Mouse (Mus musculus): ENCODE measurements around the gene Khdc3.

- TF ChIP-seq CTCF (IDR thresholded peaks at IDR 0.05; ENCODE audit: low read depth, low read length) (no peak), POLR2A (IDR thresholded peaks at IDR 0.05; ENCODE audit: insufficient read depth, low read length) (no peak), EP300 (IDR thresholded peaks at IDR 0.05; ENCODE audit: insufficient read depth, low read depth, low read length) (no peak)
Observed at GRCm38 (mm10) chr9:73105141-73105540, 3.5 kb downstream of the Khdc3 start.
